Mouse (Mus musculus): Measurements from ENCODE around the gene AI467606. TPM values are rescaled to one million over a fixed set of nuclear protein-coding genes. Genes with fewer than 3 reads are reported as not detected.

AI467606 gene
- polyA plus RNA-seq, 1 experiment, result 41.4 TPM

GRCm38 (mm10) chr7:127116331-127116935 lies 25.3 kb downstream of the AI467606 start:
- H3K4me1 ChIP-seq (ENCODE audit: control insufficient read depth, insufficient read depth, low read length), result peaks cover 46% of the 10 kb centered on the region
- no peak overlapping the region for H3K4me3 ChIP-seq (ENCODE audit: insufficient read depth, low read length)
- H3K27ac ChIP-seq (ENCODE audit: insufficient read depth, low read depth, low read length), result peak overlapping the region; percentile 18; the same call in 1 of the 2 replicates
- no peak for TF ChIP-seq CTCF (IDR thresholded peaks at IDR 0.05; ENCODE audit: low read depth, low read length)
- no peak for TF ChIP-seq POLR2A (IDR thresholded peaks at IDR 0.05; ENCODE audit: borderline replicate concordance, low read depth, low read length)

- H3K4me1 ChIP-seq (ENCODE audit: control insufficient read depth, insufficient read depth, low read length), result peaks cover 57% of the 10 kb centered on the region
- peak overlapping the region; percentile 39 for H3K27ac ChIP-seq (ENCODE audit: insufficient read depth, low read depth, low read length)
- TF ChIP-seq CTCF (IDR thresholded peaks at IDR 0.05; ENCODE audit: low read depth, low read length), result no peak; the same call in 1 of the 2 replicates
- no peak for TF ChIP-seq POLR2A (IDR thresholded peaks at IDR 0.05; ENCODE audit: borderline replicate concordance, low read depth, low read length)
Observed at GRCm38 (mm10) chr7:127117948-127118347, 26.8 kb downstream of the AI467606 start.

GRCm38 (mm10) chr7:127118671-127119445 lies 27.7 kb downstream of the AI467606 start:
- H3K4me1 ChIP-seq (ENCODE audit: control insufficient read depth, insufficient read depth, low read length), result peaks cover 54% of the 10 kb centered on the region
- TF ChIP-seq POLR2A (IDR thresholded peaks at IDR 0.05; ENCODE audit: borderline replicate concordance, low read depth, low read length) (no peak), CTCF (IDR thresholded peaks at IDR 0.05; ENCODE audit: low read depth, low read length) (no peak)
- peak overlapping the region; percentile 39 for H3K27ac ChIP-seq (ENCODE audit: insufficient read depth, low read depth, low read length)
- H3K4me3 ChIP-seq (ENCODE audit: insufficient read depth, low read length), result no peak overlapping the region

More at GRCm38 (mm10) chr7:127117948-127118347, 26.8 kb downstream of the AI467606 start:
- H3K4me3 ChIP-seq (ENCODE audit: insufficient read depth, low read length), result no peak overlapping the region

- Histone ChIP-seq H3K4me1 (ENCODE audit: control insufficient read depth, insufficient read depth, low read length) (peaks cover 46% of the 10 kb centered on the region), H3K27ac (ENCODE audit: insufficient read depth, low read depth, low read length) (no peak overlapping the region), H3K4me3 (ENCODE audit: insufficient read depth, low read length) (no peak overlapping the region)
- TF ChIP-seq POLR2A (IDR thresholded peaks at IDR 0.05; ENCODE audit: borderline replicate concordance, low read depth, low read length), result no peak
- no peak for TF ChIP-seq CTCF (IDR thresholded peaks at IDR 0.05; ENCODE audit: low read depth, low read length)
Observed at GRCm38 (mm10) chr7:127121061-127121910, 30.1 kb downstream of the AI467606 start.

- Histone ChIP-seq H3K4me3 (ENCODE audit: insufficient read depth, low read length) (no peak within 1 kb of the TSS), H3K27ac (ENCODE audit: insufficient read depth, low read depth, low read length) (peak within 1 kb of the TSS; percentile 61; the same call in 1 of the 2 replicates), H3K4me1 (ENCODE audit: control insufficient read depth, insufficient read depth, low read length) (peaks cover 43% of the 10 kb centered on the region)
- TF ChIP-seq CTCF (IDR thresholded peaks at IDR 0.05; ENCODE audit: low read depth, low read length) (no peak), POLR2A (IDR thresholded peaks at IDR 0.05; ENCODE audit: borderline replicate concordance, low read depth, low read length) (no peak)
Observed at GRCm38 (mm10) chr7:127121911-127122270, 30.7 kb downstream of the AI467606 start, which contains the start of gene Qprt. Gene Qprt, minus strand, starts transcription at chr7:127122226.

GRCm38 (mm10) chr7:127129638-127130037 lies 38.5 kb downstream of the AI467606 start:
- TF ChIP-seq POLR2A (IDR thresholded peaks at IDR 0.05; ENCODE audit: borderline replicate concordance, low read depth, low read length), result no peak
- peak; percentile 58 for TF ChIP-seq CTCF (IDR thresholded peaks at IDR 0.05; ENCODE audit: low read depth, low read length)
- Histone ChIP-seq H3K4me1 (ENCODE audit: control insufficient read depth, insufficient read depth, low read length) (peaks cover 24% of the 10 kb centered on the region), H3K27ac (ENCODE audit: insufficient read depth, low read depth, low read length) (no peak overlapping the region), H3K4me3 (ENCODE audit: insufficient read depth, low read length) (no peak overlapping the region)

GRCm38 (mm10) chr7:127133125-127133524 lies 42.0 kb downstream of the AI467606 start:
- TF ChIP-seq POLR2A (IDR thresholded peaks at IDR 0.05; ENCODE audit: borderline replicate concordance, low read depth, low read length) (no peak), CTCF (IDR thresholded peaks at IDR 0.05; ENCODE audit: low read depth, low read length) (no peak)
- peaks cover 41% of the 10 kb centered on the region for H3K4me1 ChIP-seq (ENCODE audit: control insufficient read depth, insufficient read depth, low read length)
- no peak overlapping the region for H3K4me3 ChIP-seq (ENCODE audit: insufficient read depth, low read length)
- H3K27ac ChIP-seq (ENCODE audit: insufficient read depth, low read depth, low read length), result no peak overlapping the region

GRCm38 (mm10) chr7:127134821-127135447 lies 43.8 kb downstream of the AI467606 start:
- no peak overlapping the region for H3K27ac ChIP-seq (ENCODE audit: insufficient read depth, low read depth, low read length)
- H3K4me3 ChIP-seq (ENCODE audit: insufficient read depth, low read length), result no peak overlapping the region
- peaks cover 27% of the 10 kb centered on the region for H3K4me1 ChIP-seq (ENCODE audit: control insufficient read depth, insufficient read depth, low read length)
- TF ChIP-seq CTCF (IDR thresholded peaks at IDR 0.05; ENCODE audit: low read depth, low read length) (no peak), POLR2A (IDR thresholded peaks at IDR 0.05; ENCODE audit: borderline replicate concordance, low read depth, low read length) (no peak)
